Mouse (Mus musculus) myocyte (in vitro differentiated cells): Measurements from ENCODE around the gene Hnrnpk.

ENCODE experiments used
- CEBPB ChIP-seq: IDR thresholded peaks from 2 replicates; pipeline ENCODE4 v1.6.1; 2011; ENCODE audit warnings: mild to moderate bottlenecking, moderate library complexity; ENCODE audit not compliant: poor library complexity, insufficient read depth, severe bottlenecking
- E2F4 ChIP-seq: IDR thresholded peaks from one replicate; pipeline ENCODE4 v1.6.1; 2011; ENCODE audit warnings: mild to moderate bottlenecking, control low read depth, moderate library complexity; ENCODE audit not compliant: insufficient read depth
- MAX ChIP-seq: IDR thresholded peaks from one replicate; pipeline ENCODE4 v1.6.1; 2011; ENCODE audit warnings: low read depth, mild to moderate bottlenecking, control low read depth
- MYOD1 ChIP-seq, 3 experiments: IDR thresholded peaks; one replicate each; pipeline ENCODE4 v1.6.1; 2011; ENCODE audit warnings: control low read depth in 2 of 3, low read depth in 2 of 3, mild to moderate bottlenecking in 2 of 3, moderate library complexity in 1 of 3; ENCODE audit not compliant: insufficient read length in 2 of 3, control insufficient read depth in 1 of 3
- MYOG ChIP-seq, 3 experiments: IDR thresholded peaks; one replicate each; pipeline ENCODE4 v1.6.1; 2011; ENCODE audit warnings: control low read depth in 2 of 3, low read depth in 2 of 3, mild to moderate bottlenecking in 2 of 3; ENCODE audit not compliant: insufficient read length in 2 of 3, control insufficient read depth in 1 of 3, insufficient read depth in 1 of 3
- POLR2A ChIP-seq: IDR thresholded peaks from one replicate; pipeline ENCODE4 v1.6.1; 2011; ENCODE audit warnings: low read depth, mild to moderate bottlenecking, control low read depth, moderate library complexity; ENCODE audit not compliant: insufficient read length
- POLR2AphosphoS2 ChIP-seq: IDR thresholded peaks from one replicate; pipeline ENCODE4 v1.6.1; 2011; ENCODE audit warnings: low read depth, control low read depth; ENCODE audit not compliant: insufficient read length
- REST ChIP-seq: IDR thresholded peaks from one replicate; pipeline ENCODE4 v1.6.1; 2011; ENCODE audit warnings: mild to moderate bottlenecking, control low read depth, moderate library complexity; ENCODE audit not compliant: insufficient read depth, insufficient read length
- SRF ChIP-seq: IDR thresholded peaks from one replicate; pipeline ENCODE4 v1.6.1; 2011; ENCODE audit warnings: low read depth; ENCODE audit not compliant: control insufficient read depth, insufficient read length
- TCF12 ChIP-seq: IDR thresholded peaks from one replicate; pipeline ENCODE4 v1.6.1; 2011; ENCODE audit warnings: mild to moderate bottlenecking, control low read depth; ENCODE audit not compliant: poor library complexity, insufficient read depth, severe bottlenecking
- USF1 ChIP-seq: IDR thresholded peaks from one replicate; pipeline ENCODE4 v1.6.1; 2011; ENCODE audit warnings: low read depth, mild to moderate bottlenecking, control low read depth, moderate library complexity

- TF ChIP-seq MYOD1 (IDR thresholded peaks at IDR 0.05; ENCODE audit: control insufficient read depth in 1 of 3, insufficient read length in 2 of 3, low read depth in 2 of 3) (no peak), USF1 (no peak), MAX (no peak), POLR2A (no peak), E2F4 (no peak), MYOG (IDR thresholded peaks at IDR 0.05; ENCODE audit: control insufficient read depth in 1 of 3, insufficient read depth in 1 of 3, insufficient read length in 2 of 3, low read depth in 2 of 3) (no peak), POLR2AphosphoS2 (no peak), CEBPB (no peak), TCF12 (no peak), SRF (no peak), REST (no peak)
Measured at GRCm38 (mm10) chr13:58367641-58368040, 35.5 kb downstream of the Hnrnpk start.
